Mouse (Mus musculus): ENCODE results near the gene Caprin1.
A peak's percentile ranks its signal among the peaks of the same experiment; 100 is the strongest.

Caprin1 gene

DNA sequence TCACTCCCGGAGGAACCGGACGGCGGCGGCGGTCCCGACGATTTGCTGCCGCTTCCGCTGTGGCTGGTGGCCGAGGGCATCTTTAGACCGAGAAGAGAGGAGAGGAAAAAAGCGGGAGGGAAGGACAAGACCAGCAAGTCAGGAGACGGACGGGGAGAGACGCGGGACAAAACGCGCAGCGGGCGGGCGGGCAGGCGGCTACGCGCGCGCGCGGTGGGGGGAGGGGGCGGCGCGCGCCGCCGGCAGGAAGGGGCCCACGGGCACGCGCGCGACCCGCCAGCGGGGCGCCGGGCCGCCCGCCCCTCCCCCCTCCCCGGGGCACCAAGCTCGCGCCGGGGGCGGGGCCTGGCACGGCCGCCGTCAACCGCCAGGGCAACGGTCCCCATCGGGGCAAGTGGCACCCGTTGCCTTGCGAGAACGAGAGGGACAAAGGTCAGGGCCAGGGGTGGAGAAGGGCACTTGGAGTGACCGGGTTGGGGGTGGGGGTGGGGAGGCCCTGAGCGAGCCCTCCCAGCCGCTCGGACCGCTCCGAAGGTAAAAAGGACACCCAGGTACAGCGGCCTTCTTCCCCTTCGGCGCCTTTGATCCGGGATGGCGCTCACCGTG lies 485 bp downstream of the Caprin1 start:
- DNase-seq (ENCODE audit: low spot score in 2 of 2), result peak; percentile 64 to 80

DNA sequence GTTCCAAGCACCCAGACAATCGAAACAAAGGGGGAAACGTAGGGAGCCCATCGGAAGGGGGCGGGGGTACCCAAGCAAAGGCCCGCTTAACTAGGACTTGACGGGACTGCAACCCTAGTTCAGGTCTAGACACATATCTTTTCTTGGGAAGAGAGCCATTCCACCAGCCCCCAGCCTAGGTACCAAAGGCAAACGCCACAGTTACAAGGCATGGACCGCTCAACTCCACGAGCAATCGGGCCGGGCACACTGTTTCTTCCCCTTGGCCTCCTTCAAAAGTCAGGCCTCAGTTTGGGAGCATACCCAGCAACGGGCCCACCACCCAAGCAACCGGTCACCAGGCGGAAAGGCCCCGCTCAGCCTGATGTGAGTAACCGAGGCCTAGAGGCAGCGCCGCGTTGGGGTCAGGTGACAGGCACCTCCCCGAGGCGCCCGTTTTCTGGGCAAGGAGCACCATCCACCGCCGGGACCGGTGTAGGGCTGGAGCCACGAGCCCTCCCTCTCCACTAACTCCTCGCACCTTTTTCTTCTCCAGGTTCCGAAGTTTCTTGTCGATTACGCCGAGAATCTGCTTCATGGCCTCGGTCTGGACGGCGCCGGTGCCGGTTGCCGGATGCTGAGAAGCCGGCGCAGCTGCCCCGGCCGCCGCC lies 1.1 kb downstream of the Caprin1 start:
- DNase-seq (ENCODE audit: low spot score in 2 of 2), result peak; percentile 46 to 55

DNA sequence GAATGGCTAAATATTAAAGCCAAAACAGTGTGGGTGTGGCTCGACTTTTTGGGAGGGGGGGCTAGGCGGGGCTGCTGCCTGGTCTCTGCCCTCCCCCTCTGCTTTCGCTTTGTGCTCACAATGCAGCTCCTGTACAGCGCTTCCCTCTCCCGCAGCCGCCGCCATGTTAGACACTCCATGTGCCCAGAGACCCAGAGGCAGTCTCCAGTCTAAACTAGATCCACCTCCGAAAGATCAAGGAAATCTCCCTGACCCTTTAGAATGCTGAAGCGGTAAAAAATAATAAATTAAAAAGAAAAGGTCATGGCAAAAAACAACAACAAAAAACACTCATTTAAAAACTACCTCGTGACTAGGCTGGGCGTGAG lies 1.6 kb downstream of the Caprin1 start:
- DNase-seq (ENCODE audit: low spot score in 2 of 2), result peak; percentile 41 to 64

DNA sequence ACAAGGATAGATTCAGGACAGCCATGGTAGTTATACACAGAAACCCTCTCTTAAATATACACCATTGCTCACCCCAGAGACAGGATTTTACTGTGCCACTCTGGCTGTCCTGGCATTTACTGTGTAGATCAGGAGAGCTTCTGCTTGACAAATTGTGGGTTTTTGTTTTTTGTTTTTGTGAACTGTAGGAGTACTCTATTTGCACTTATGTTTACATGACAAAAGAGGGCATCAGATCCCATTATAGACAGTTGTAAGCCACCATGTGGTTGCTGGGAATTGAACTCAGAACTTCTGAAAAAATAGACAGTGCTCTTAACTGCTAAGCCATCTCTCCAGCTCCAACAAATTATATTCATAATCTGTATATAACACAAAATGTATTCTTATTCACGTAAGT lies 5.4 kb downstream of the Caprin1 start:
- DNase-seq (ENCODE audit: low spot score in 2 of 2), result no peak

DNA sequence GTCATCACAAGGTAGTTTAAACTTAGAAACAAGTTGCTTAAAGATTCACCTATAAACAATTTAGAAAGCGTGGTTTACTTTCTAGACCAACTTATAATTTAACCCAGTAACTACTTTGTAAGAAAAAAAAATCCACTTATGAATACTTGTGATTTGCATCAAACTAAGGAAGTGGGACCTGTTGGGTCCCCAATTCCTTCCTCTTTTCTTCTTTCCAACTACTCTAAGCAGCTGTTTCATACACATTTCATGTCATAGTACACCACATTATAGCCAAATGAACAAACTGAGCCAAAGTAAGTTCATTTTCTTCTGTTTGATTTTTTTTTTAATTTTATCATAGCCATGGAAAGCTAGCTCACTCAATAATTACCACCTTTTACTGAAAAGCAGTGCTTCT lies 11.7 kb downstream of the Caprin1 start:
- no peak for DNase-seq (ENCODE audit: low spot score in 2 of 2)

DNA sequence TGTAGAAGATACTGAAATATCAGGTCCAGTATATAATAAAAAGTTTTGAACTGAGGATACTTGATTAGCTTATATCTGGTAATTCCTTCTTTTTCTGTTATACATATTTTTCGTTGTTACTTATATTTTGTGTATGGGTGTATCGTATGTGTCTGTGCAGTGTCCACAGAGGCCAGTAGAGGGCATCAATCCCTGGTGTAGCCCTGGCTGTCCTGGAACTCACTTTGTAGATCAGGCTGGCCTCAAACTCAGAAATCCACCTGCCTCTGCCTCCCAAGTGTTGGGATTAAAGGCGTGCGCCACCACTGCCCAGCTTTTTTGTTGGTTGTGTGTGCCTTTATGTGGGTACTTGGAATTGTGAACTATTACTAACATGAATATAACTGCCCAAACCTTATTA lies 12.8 kb downstream of the Caprin1 start:
- DNase-seq (ENCODE audit: low spot score in 2 of 2), result no peak

DNA sequence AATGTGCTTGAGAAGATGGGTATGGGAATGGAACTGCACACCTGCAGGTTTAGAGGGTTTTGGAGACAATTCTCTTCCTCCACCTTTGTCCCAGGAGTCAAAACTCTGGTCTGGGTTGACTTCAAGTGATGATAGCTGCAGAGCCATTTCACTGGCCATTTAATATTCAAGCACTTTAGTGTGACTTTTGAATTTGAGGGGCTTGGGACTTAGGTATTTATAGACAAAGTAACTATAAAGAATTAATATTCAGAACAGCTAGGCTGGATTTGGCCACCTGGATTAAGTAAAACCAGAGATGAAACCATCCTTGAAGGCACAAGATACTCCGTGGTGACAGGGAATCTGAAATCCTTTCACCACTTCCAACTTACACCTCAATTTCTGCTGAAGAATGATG lies 35.0 kb downstream of the Caprin1 start:
- DNase-seq (ENCODE audit: low spot score in 2 of 2), result no peak

DNA sequence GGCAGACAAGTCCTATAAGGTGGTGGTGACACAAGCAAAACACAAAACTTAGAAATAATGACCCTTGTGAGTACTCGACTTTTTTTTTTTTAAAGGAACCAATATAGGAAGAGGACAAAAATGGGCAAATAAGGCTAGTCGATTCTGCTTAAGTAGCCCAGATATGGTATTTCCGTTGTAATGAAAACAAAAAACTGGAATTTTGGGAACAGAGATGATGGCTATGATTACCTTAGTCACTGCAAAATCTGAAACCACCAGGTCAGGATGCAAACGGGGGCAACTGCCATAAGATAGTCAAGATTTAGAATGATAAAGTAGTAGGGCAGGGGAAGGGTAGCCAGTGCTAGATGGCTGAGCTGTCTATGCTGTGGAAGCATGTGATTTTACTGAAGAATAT lies 35.5 kb downstream of the Caprin1 start:
- DNase-seq (ENCODE audit: low spot score in 2 of 2), result no peak

DNA sequence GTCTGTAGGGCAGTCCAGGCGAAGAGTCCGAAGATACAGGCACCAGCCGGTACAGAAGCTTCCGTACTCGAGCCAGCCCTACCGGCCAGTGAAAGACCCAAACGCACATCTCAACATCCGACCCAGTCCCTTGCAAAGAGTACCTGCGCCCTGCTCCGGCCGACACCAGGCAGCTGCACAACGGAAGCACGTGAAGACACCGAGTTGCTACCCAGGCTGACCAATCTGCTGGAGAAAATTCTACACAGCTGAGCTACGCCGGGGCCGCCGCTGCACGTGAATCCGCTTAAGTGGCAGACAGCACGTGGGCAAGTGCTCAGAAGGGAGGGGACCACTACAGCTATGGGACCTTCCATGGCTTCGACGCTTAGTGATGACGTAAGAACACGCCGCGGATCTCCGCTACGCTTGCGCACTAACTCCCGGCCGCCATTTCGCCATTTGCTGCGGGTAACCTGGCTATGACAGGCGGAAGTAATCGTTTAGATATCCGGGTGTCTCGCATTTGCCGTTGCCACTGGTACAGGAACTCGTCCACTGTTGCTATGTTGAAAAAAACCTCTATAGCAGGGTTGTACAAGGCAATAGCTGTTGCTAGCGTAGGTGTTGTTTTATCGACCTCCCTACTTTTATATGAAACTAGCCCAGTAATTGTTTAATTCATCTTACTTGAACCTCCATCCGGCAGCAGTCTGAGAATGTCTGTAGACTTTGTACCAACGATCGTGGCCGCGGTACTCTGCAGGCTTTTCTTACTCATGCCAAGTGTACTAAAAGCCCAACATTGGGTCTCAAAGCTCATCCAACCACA lies 36.3 kb downstream of the Caprin1 start, which contains the start of gene Nat10:
Nat10 (minus strand) TSS at position 365 of the 811 bp plus-strand sequence.
- DNase-seq (ENCODE audit: low spot score in 2 of 2), result peak; percentile 98 to 99

DNA sequence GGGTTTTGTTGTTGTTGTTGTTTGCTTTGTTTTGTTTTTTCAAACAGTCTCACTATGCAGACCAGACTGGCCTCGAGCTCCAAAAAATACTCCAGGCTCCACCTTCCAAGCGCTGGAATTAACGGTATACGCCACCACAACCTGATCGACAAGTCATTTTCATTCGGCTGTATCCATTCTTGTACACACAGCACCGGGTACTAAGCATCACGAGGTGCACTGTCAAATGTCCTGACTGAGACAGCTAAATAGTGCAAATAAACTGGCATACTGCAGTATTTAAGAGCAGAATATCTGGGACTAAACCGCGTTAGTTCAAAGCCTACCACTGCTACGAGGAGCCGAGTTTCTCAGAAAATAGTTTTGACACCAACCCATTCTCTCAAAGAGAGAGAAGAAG lies 37.0 kb downstream of the Caprin1 start:
- DNase-seq (ENCODE audit: low spot score in 2 of 2), result no peak

DNA sequence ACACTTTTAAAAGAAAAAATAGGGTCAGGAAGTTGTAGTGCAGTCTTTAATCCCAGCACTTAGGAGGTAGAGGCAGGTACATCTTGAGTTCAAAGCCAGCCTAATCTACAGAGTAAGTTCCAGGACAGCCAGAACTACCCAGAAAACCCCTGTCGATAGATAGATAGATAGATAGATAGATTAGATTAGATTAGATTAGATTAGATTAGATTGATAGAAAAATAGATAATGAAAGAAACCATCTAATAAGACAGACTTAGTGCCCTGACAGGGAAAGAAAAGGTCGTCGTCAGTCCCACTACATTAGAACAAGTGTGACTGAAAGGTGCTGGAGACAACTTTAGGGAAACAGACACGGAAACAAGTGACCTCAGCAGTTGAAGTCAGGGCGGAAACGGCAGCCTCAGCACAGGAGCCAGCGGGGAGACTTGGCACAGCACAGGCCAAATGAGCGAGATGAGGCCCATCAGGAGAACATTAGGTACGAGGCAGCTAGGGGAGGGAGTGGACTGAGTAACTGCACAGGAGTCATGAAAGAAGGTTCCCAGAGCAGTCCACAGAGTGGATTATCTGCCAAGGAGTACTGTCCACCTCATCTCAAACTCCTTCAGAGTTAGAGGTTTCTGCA lies 41.9 kb downstream of the Caprin1 start:
- DNase-seq (ENCODE audit: low spot score in 2 of 2), result no peak

DNA sequence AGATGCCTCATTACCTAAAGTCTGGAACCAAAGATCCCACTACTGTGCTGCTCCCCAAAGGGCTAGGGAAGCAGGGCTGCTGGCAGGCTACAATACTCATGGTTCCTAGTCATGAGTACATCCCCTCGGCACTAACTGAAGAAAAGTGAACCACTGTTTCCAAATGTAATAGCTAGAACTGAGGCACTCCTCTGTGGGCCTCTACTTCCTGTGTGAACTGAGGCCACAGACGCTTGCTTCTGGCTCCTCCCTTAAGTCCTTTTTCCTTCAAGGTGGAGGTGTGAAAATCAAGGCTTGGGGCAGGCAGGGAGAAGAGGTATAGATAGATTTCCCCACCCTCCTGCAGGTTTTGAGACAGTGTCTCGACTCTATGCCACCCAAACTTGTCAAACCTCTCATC lies 42.8 kb downstream of the Caprin1 start:
- DNase-seq (ENCODE audit: low spot score in 2 of 2), result no peak

DNA sequence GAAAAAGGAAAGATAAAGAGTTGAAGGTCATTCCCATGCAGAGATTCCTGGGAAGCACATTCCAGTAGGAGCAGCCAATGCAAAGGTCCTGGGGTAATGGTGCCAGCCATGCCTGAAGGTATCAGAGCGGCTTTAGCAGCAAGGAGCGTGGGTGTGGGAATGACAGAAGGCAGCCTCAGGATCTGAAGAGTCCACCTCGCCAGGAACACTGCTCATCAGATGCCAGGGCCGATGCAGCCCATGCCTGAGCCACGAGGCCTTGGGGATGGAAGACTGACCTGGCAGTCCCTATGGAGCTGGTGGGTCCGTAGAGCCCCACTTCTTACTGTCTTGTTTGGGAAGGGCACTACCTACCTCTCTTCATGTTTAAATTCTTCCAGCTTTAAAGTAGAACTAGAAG lies 45.7 kb downstream of the Caprin1 start:
- no peak for DNase-seq (ENCODE audit: low spot score in 2 of 2)

DNA sequence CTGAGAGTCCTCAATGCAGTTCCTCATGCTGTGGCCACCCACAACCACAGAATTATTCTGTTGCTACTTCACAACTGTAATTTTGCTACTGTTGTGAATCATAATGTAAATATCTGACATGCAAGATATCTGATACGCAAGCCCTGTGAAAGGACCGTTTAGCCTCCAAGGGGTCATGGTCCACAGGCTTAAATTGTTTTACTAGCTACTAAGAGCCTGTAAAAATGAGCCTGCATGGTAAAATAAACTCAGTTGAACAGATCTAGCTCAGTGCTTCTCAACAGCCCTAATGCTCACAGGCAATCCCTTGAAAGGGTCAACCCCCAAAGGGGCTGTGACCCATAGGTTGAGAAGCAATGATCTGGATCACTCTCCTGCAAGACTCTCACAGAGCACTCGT lies 48.4 kb downstream of the Caprin1 start:
- no peak for DNase-seq (ENCODE audit: low spot score in 2 of 2)

DNA sequence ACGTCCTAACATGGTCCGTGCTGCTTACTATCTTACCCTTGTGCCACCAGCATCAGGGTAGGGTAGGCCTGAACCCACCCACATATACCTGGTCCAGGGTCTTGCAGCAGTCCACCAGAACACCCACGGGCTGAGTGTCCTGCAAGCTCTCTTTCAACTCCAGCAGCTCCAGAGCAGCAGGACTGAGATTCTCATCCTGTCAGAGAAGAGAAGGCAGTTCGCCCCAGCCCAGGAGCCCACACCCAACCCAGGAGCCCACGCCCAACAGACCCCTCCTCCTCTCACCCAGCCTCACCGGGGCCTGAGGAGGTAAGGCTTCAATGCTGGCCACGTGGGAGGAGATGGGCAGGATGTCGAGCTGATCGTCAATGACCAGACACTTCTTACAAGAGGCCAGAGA lies 49.6 kb downstream of the Caprin1 start:
- no peak for DNase-seq (ENCODE audit: low spot score in 2 of 2)

DNA sequence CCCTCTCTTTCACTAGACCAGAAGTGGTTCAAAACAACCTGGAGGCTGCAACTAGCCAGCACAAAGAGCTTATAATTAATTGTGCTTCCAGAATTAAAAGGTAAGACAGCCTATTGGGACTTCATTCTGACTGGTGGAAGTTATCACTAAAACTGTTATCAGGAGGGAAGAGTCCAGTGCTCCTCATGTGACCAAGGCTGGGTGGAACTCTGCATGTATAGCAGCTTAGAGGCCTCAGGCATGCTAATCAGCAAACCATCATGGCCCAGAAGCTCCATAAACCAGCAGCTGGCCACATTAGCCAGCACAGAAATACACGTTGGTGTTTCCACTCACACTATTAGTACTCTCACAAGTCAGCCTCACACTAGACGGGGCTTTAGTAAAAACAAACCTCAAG lies 50.7 kb downstream of the Caprin1 start:
- DNase-seq (ENCODE audit: low spot score in 2 of 2), result no peak

DNA sequence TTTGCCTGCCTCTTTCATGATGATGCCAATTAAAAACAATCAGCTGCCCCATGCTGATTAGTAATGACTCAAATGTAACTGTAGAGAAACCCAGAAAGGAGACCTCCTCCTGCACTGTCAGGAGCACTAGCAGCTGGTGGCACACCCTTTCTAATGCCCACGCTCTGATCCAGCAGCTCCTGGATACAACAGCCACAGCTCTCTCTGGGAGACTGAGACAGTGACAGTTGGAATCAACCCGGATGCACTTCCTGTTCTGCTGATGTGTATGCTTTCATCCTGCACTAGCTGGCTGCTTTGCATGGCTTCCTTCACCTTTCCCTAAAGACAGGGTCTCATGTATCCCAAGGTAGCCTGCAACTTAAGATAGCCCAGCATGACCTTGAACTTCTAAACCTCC lies 51.4 kb downstream of the Caprin1 start:
- no peak for DNase-seq (ENCODE audit: low spot score in 2 of 2)

DNA sequence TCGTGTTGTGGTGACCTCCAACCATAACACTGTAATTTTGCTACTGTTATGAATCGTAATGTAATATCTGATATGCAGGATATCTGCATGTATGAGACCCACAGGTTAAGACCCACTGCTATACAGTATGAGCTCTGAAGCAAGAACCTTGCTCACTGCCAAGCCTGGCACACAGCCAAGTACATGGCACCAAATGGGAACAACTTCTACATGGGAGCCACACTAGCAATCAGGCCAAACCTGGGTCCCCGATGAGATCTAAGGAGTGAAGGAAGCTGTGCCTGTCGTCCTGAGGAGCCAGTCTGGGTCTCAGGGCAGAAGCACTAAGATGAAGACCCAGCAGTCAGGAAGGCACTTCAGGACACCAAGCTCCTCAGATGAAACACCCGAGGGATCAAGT lies 52.0 kb downstream of the Caprin1 start:
- DNase-seq (ENCODE audit: low spot score in 2 of 2), result no peak

DNA sequence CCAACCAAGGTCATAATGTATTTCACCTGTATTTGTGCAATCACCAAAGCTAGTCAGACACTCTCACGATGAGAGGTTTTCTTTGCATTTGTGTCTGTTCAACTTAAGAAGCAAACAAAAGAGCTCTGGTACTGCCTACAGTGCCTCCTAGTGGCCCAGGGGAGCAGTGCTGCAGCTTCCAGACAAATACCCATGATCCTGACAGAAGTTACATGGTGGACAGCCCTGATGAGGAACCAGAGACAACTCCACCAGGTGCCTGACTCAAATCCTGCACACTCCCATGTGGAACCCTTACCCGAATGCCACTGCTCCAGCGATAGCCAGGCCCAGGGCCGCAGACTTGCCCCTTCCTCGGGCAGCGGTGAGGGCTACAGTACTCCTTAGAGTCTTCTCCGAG lies 53.5 kb downstream of the Caprin1 start:
- DNase-seq (ENCODE audit: low spot score in 2 of 2), result peak in 1 of 2 experiments; percentile 44

DNA sequence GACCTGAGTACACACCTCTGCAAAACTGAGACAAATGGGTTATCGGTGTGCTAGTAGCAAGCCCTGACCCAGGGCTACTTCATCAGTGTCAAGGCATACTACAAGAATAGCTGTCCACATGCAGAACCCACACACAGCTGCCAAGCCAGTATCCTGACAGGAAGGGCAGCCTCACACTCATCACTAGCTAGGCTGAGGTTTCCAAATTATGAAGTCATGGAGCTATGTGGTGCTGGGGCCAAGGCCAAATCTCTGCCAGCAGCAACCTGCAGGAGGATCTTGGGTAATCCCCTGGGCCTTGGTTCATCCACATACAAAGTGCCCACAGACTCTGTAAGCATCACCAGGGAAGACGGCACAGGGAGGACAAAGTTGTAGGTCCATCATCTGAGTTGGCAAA lies 53.9 kb downstream of the Caprin1 start:
- no peak for DNase-seq (ENCODE audit: low spot score in 2 of 2)

DNA sequence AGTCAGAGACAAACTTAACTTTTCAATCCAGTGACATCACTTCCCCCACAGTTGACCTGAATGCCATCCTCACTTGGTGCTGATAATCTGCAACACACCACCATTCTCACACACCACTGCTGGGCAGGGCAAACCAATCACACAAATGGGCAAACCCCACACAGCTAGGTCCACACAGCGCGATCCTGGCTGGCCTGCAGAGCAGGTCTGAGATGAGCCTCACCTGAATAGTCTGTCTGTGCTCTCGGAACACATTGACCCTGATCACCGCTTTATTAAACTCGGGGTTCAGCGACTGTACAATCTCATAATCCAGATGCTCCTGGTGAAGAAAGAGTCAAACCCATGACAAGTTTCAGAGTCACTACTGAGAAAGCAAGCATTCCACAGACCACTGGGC lies 54.6 kb downstream of the Caprin1 start:
- no peak for DNase-seq (ENCODE audit: low spot score in 2 of 2)

DNA sequence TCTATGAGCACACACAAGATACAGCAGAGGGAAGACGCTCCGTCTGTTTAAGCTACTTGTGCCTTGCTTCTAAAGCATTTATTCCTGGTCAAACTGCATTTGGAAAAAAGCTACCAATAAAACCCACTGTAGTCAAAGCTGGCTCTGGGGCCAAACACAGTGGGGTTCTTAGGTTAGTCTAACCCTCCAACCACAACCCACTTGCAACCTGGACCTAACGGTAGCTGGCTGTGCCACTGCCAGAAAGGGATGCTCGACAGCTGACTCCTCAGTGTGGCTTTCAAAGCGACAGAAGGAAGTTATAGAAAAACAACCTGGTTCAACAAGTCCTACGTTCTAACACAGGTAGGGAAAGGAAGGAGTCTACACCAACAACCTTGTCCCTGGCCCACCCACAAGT lies 66.0 kb downstream of the Caprin1 start:
- DNase-seq (ENCODE audit: low spot score in 2 of 2), result no peak

DNA sequence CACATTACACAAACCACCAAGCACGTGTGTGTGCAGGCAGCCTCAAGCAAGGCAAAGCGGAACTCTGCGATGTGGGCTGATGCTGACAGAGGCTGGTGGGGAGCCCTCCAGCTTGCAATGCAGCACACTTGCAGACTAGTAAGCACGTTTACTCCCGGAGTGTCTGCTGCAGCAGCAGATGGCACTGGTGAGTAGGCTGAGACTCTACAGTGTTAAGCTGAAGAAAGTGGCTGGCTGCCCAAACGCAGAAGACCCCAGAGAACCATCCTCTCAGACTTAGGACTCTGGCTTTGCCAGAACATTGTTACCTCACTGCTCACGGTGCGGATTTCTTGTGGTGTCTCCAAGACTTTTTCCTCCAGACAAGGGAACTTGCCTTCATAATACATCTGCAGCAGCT lies 66.5 kb downstream of the Caprin1 start:
- DNase-seq (ENCODE audit: low spot score in 2 of 2), result peak; percentile 49 to 50

Measured in frontal cortex, postnatal 10 days (tissue).